Comparison of ENCODE assay signal across 1 mouse cellular context in genomic region chr4:126309211-126309921, GRCm38 (mm10).
TF ChIP-seq lines count a peak whose summit lies in the region.

No protein-coding gene starts in this region.

TF ChIP-seq in ES-E14, 5 proteins besides CTCF, POLR2A, EP300 and RAD21:
- TF ChIP-seq MAFK (IDR thresholded peaks at IDR 0.05; ENCODE audit: insufficient read depth, low read depth, low read length) (no peak), HCFC1 (IDR thresholded peaks at IDR 0.05; ENCODE audit: borderline replicate concordance, insufficient read depth, low read length) (no peak), ZC3H11A (IDR thresholded peaks at IDR 0.05; ENCODE audit: borderline replicate concordance, low read depth, low read length) (no peak), ZNF384 (IDR thresholded peaks at IDR 0.05; ENCODE audit: low read depth, low read length) (no peak), CHD2 (IDR thresholded peaks at IDR 0.05; ENCODE audit: low read depth, low read length) (no peak)
